Mouse (Mus musculus): ENCODE results near the gene Gm7694. TPM values are rescaled to one million over a fixed set of nuclear protein-coding genes. Genes with fewer than 3 reads are reported as not detected.

The Gm7694 gene
- polyA plus RNA-seq, 1 experiment from 2014 or later = 2.7 TPM

DNA sequence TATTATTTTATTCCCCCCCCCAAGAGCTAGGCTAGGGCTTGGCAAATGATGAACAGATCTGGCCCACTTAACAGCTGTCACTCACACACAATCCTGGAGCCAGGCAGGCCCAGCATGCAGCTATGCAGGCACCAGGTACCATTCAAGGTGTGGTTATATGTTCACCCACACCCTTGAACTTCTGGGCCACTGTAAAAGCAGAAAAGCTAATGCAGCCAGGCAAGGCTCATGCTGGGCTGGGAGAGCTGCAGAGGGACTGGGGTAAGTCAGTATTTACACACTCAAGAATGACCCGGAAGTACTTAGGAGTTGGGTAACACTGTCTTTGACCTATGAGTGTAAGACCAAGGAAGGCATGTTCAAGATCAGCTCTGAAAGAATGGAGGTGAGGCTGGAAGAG lies 18.2 kb upstream of the Gm7694 start:
- Histone ChIP-seq H3K4me1 (replicated peaks; ENCODE audit: control insufficient read depth, insufficient read depth, low read length) (no peaks in the 10 kb centered on the region), H3K9ac (replicated peaks; ENCODE audit: low read depth, low read length) (no peak overlapping the region), H3K36me3 (ENCODE audit: control insufficient read depth, insufficient read depth) (no peaks in the 10 kb centered on the region), H3K9me3 (ENCODE audit: control insufficient read depth, low read length) (no peaks in the 10 kb centered on the region), H3K4me3 (replicated peaks; ENCODE audit: low read length) (no peak overlapping the region), H3K4me2 (ENCODE audit: low read length) (no peak overlapping the region), H3K27ac (ENCODE audit: low read length) (no peak overlapping the region), H3K27me3 (replicated peaks; ENCODE audit: control insufficient read depth, insufficient read depth, low read length) (no peaks in the 10 kb centered on the region)
- ATAC-seq = no peak
- 94% methylated on average over 1 of the region's 1 CpGs for WGBS

GRCm38 (mm10) chr1:170323001-170323400 lies 16.9 kb upstream of the Gm7694 start:
- H3K9me3 ChIP-seq (ENCODE audit: control insufficient read depth, low read length) = no peaks in the 10 kb centered on the region
- no peak overlapping the region for H3K9ac ChIP-seq (replicated peaks; ENCODE audit: low read depth, low read length)
- ATAC-seq = no peak
- no peak overlapping the region for H3K4me3 ChIP-seq (replicated peaks; ENCODE audit: low read length)
- WGBS = 94% methylated on average over 10 of the region's 10 CpGs
- no peaks in the 10 kb centered on the region for H3K27me3 ChIP-seq (replicated peaks; ENCODE audit: control insufficient read depth, insufficient read depth, low read length)
- no peaks in the 10 kb centered on the region; the same call in 1 of the 2 replicates for H3K36me3 ChIP-seq (ENCODE audit: control insufficient read depth, insufficient read depth)
- H3K4me1 ChIP-seq (replicated peaks; ENCODE audit: control insufficient read depth, insufficient read depth, low read length) = no peaks in the 10 kb centered on the region
- H3K4me2 ChIP-seq (ENCODE audit: low read length) = no peak overlapping the region
- H3K27ac ChIP-seq (ENCODE audit: low read length) = no peak overlapping the region

DNA sequence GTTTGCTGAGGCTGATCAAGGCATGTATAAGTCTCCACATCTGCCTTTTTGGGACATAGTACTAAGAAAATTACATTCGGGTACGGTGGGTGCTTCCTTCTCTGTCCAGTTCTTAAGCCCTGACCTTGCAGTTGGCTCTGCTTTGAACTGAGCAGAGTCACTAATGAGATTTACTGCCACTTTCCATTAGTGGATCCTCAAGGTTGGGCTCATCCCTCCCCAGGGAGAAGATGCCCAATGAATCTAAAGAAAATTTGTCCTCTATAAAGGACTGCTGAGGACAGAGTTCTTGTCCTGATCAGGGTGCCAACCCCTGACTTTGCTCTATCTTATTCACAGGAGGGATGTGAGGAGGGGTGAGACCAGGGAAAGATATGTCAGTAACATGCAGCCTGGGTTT lies 15.9 kb upstream of the Gm7694 start:
- no peaks in the 10 kb centered on the region for H3K27me3 ChIP-seq (replicated peaks; ENCODE audit: control insufficient read depth, insufficient read depth, low read length)
- no peaks in the 10 kb centered on the region; the same call in 1 of the 2 replicates for H3K36me3 ChIP-seq (ENCODE audit: control insufficient read depth, insufficient read depth)
- ATAC-seq = no peak
- no peak overlapping the region for H3K4me2 ChIP-seq (ENCODE audit: low read length)
- no peak overlapping the region for H3K9ac ChIP-seq (replicated peaks; ENCODE audit: low read depth, low read length)
- no peak overlapping the region for H3K27ac ChIP-seq (ENCODE audit: low read length)
- no peaks in the 10 kb centered on the region for H3K9me3 ChIP-seq (ENCODE audit: control insufficient read depth, low read length)
- H3K4me3 ChIP-seq (replicated peaks; ENCODE audit: low read length) = no peak overlapping the region
- WGBS = 97% methylated on average over 2 of the region's 2 CpGs
- H3K4me1 ChIP-seq (replicated peaks; ENCODE audit: control insufficient read depth, insufficient read depth, low read length) = no peaks in the 10 kb centered on the region

DNA sequence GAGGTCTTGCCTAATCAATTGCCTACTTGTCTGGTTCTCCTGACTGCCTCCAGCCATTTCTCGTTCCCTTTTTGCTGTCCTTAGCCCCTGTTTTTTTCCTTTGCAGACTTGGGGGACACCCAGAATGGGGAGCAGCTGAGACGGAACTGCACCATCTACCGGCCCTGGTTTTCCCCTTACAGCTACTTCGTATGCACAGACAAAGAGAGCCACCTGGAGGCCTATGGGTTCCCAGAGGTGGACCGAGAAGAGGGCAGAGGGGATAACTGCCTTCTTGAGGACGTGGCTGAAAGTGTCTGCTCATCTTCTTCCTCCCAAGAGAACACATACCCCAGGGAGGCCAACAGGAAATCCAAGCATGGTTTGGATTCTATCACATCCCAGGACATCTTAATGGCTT lies 5.3 kb upstream of the Gm7694 start:
- Histone ChIP-seq H3K27ac (ENCODE audit: low read length) (no peak overlapping the region), H3K4me2 (ENCODE audit: low read length) (no peak overlapping the region), H3K9ac (replicated peaks; ENCODE audit: low read depth, low read length) (no peak overlapping the region), H3K4me3 (replicated peaks; ENCODE audit: low read length) (no peak overlapping the region), H3K9me3 (ENCODE audit: control insufficient read depth, low read length) (no peaks in the 10 kb centered on the region), H3K27me3 (replicated peaks; ENCODE audit: control insufficient read depth, insufficient read depth, low read length) (no peaks in the 10 kb centered on the region), H3K4me1 (replicated peaks; ENCODE audit: control insufficient read depth, insufficient read depth, low read length) (no peaks in the 10 kb centered on the region), H3K36me3 (ENCODE audit: control insufficient read depth, insufficient read depth) (no peaks in the 10 kb centered on the region)
- ATAC-seq = no peak
- 87% methylated on average over 6 of the region's 6 CpGs for WGBS

DNA sequence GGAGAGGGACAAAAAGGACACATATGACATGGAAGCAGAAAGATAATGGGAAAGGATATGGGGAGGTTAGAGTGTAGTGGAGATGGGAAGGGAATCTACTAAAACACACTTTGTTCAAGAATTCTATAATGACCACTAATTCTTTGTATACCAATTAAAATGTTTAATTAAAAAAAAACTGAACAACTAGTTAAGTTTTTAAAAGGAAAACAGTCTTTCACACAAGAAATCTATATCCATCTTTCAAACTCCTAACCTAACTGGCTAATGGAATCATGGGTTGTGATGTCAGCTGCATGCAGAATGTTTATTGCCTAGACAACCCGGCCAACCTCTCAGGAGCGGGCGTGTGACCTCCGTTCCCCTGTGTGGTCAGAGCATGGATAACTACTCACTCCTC lies 2.4 kb upstream of the Gm7694 start, which contains the start of gene Spata46:
Gene Spata46 (plus strand): TSS at position 301 of the 400 bp plus-strand sequence.
- Histone ChIP-seq H3K36me3 (ENCODE audit: control insufficient read depth, insufficient read depth) (no peaks in the 10 kb centered on the region), H3K27ac (ENCODE audit: low read length) (no peak within 1 kb of the TSS), H3K4me1 (replicated peaks; ENCODE audit: control insufficient read depth, insufficient read depth, low read length) (no peaks in the 10 kb centered on the region), H3K4me3 (replicated peaks; ENCODE audit: low read length) (no peak within 1 kb of the TSS), H3K4me2 (ENCODE audit: low read length) (no peak within 1 kb of the TSS), H3K27me3 (replicated peaks; ENCODE audit: control insufficient read depth, insufficient read depth, low read length) (no peaks in the 10 kb centered on the region), H3K9me3 (ENCODE audit: control insufficient read depth, low read length) (no peaks in the 10 kb centered on the region), H3K9ac (replicated peaks; ENCODE audit: low read depth, low read length) (no peak within 1 kb of the TSS)
- 93% methylated on average over 4 of the region's 4 CpGs for WGBS
- ATAC-seq = no peak

- 93% methylated on average over 10 of the region's 10 CpGs for WGBS
- no peaks in the 10 kb centered on the region for H3K36me3 ChIP-seq (ENCODE audit: control insufficient read depth, insufficient read depth)
- no peaks in the 10 kb centered on the region for H3K27me3 ChIP-seq (replicated peaks; ENCODE audit: control insufficient read depth, insufficient read depth, low read length)
- H3K27ac ChIP-seq (ENCODE audit: low read length) = no peak overlapping the region
- no peaks in the 10 kb centered on the region for H3K9me3 ChIP-seq (ENCODE audit: control insufficient read depth, low read length)
- no peak overlapping the region for H3K4me3 ChIP-seq (replicated peaks; ENCODE audit: low read length)
- no peaks in the 10 kb centered on the region for H3K4me1 ChIP-seq (replicated peaks; ENCODE audit: control insufficient read depth, insufficient read depth, low read length)
- ATAC-seq = no peak
- no peak overlapping the region for H3K9ac ChIP-seq (replicated peaks; ENCODE audit: low read depth, low read length)
- no peak overlapping the region for H3K4me2 ChIP-seq (ENCODE audit: low read length)
Observed at GRCm38 (mm10) chr1:170305002-170305401, 1.1 kb downstream of the Gm7694 start.

DNA sequence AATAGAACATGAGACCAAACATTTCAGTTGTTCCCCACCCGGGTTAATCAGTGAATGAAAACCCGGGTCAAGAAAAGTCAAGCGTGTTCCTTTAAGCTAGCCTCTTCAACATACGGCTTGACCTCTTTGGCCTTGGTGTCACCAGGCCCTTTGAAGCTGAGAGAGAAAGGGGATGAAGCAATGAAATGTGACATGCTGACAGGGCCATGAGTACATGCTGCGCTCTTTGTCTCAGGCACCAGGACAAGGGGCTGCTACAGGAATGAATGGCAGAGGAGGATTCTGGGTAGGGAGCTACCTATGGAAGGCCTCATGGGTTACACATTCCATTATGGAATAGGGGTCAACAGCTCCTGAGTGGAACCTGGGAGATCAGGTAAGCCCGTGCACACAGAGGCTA lies 3.0 kb downstream of the Gm7694 start:
- Histone ChIP-seq H3K9me3 (ENCODE audit: control insufficient read depth, low read length) (no peaks in the 10 kb centered on the region), H3K27ac (ENCODE audit: low read length) (no peak overlapping the region), H3K4me1 (replicated peaks; ENCODE audit: control insufficient read depth, insufficient read depth, low read length) (no peaks in the 10 kb centered on the region), H3K36me3 (ENCODE audit: control insufficient read depth, insufficient read depth) (no peaks in the 10 kb centered on the region), H3K27me3 (replicated peaks; ENCODE audit: control insufficient read depth, insufficient read depth, low read length) (no peaks in the 10 kb centered on the region), H3K4me2 (ENCODE audit: low read length) (no peak overlapping the region), H3K9ac (replicated peaks; ENCODE audit: low read depth, low read length) (no peak overlapping the region), H3K4me3 (replicated peaks; ENCODE audit: low read length) (no peak overlapping the region)
- no peak for ATAC-seq
- 81% methylated on average over 6 of the region's 6 CpGs for WGBS

DNA sequence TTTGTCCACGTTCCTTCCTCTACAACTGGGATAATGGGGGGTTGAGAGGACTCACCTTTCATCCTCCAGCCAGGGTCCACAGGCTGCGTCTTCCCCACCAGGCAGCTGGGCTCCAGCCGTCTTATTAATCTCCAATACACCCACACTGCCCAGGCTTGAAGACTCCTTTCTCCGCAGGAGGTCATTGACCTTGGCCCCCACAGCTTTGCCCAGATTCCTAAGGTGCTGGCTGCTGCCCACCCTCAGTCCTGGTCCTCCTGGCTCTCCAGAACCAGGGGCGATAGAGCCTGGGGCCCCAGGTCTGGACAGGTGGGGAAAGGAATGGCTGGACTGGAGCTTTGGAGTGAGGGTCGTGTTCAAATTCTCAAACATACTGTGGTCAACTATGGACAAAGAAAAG lies 3.7 kb downstream of the Gm7694 start:
- no peaks in the 10 kb centered on the region for H3K9me3 ChIP-seq (ENCODE audit: control insufficient read depth, low read length)
- H3K27me3 ChIP-seq (replicated peaks; ENCODE audit: control insufficient read depth, insufficient read depth, low read length) = no peaks in the 10 kb centered on the region
- no peaks in the 10 kb centered on the region for H3K4me1 ChIP-seq (replicated peaks; ENCODE audit: control insufficient read depth, insufficient read depth, low read length)
- no peak for ATAC-seq
- no peak overlapping the region for H3K9ac ChIP-seq (replicated peaks; ENCODE audit: low read depth, low read length)
- H3K4me3 ChIP-seq (replicated peaks; ENCODE audit: low read length) = no peak overlapping the region
- WGBS = 85% methylated on average over 6 of the region's 6 CpGs
- H3K27ac ChIP-seq (ENCODE audit: low read length) = no peak overlapping the region
- H3K4me2 ChIP-seq (ENCODE audit: low read length) = no peak overlapping the region
- no peaks in the 10 kb centered on the region for H3K36me3 ChIP-seq (ENCODE audit: control insufficient read depth, insufficient read depth)

DNA sequence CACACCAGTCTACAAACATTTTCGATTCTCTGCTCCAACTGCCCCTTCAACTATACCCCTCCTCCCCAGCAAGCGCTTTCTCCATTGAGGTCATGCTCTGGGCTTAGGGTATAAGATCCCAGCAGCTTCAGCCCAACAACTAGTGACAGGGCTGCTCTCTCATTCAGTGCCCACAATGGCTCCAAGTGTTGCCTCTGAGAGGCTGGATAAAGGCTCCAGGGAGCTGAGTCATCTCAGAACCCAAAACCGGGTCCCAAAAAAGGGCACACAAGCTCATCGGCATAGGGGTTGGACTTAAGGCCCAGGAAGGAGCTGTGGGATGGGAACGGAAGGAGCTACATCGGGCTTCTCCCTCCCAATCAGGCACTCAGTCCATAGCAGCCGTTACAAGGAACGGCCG lies 4.4 kb downstream of the Gm7694 start:
- no peaks in the 10 kb centered on the region for H3K9me3 ChIP-seq (ENCODE audit: control insufficient read depth, low read length)
- no peak for ATAC-seq
- WGBS = 95% methylated on average over 9 of the region's 9 CpGs
- no peaks in the 10 kb centered on the region for H3K4me1 ChIP-seq (replicated peaks; ENCODE audit: control insufficient read depth, insufficient read depth, low read length)
- no peaks in the 10 kb centered on the region for H3K27me3 ChIP-seq (replicated peaks; ENCODE audit: control insufficient read depth, insufficient read depth, low read length)
- H3K27ac ChIP-seq (ENCODE audit: low read length) = no peak overlapping the region
- no peaks in the 10 kb centered on the region for H3K36me3 ChIP-seq (ENCODE audit: control insufficient read depth, insufficient read depth)
- no peak overlapping the region for H3K4me3 ChIP-seq (replicated peaks; ENCODE audit: low read length)
- H3K9ac ChIP-seq (replicated peaks; ENCODE audit: low read depth, low read length) = no peak overlapping the region
- no peak overlapping the region for H3K4me2 ChIP-seq (ENCODE audit: low read length)

DNA sequence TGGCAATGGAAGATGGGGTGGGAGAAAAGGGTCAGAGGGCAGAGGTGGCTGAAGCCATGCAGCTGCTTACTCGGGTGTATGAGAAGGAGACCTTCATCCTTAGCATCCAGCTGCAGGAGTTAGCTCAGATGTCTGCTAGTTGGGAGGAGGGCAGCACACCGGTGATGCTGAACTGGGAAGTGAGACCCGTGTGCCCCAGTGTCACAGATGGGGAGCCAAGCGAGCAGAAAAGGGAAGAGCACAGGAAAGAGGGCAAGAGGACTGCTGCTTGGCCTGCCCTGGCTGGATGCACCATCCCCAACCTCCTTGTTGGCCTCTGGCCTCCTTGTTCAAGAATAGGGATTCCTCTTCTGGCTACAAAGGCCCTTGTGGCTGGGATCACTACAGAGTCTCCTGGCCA lies 6.6 kb downstream of the Gm7694 start:
- Histone ChIP-seq H3K27me3 (replicated peaks; ENCODE audit: control insufficient read depth, insufficient read depth, low read length) (no peaks in the 10 kb centered on the region), H3K4me2 (ENCODE audit: low read length) (no peak overlapping the region), H3K4me1 (replicated peaks; ENCODE audit: control insufficient read depth, insufficient read depth, low read length) (no peaks in the 10 kb centered on the region), H3K9me3 (ENCODE audit: control insufficient read depth, low read length) (no peaks in the 10 kb centered on the region), H3K9ac (replicated peaks; ENCODE audit: low read depth, low read length) (no peak overlapping the region), H3K36me3 (ENCODE audit: control insufficient read depth, insufficient read depth) (no peaks in the 10 kb centered on the region), H3K27ac (ENCODE audit: low read length) (no peak overlapping the region), H3K4me3 (replicated peaks; ENCODE audit: low read length) (no peak overlapping the region)
- no peak for ATAC-seq
- WGBS = 81% methylated on average over 4 of the region's 4 CpGs
